14 mouse cellular contexts compared by ENCODE assay signal in genomic region chr11:71773986-71774767, GRCm38 (mm10). TPM values are rescaled to one million over a fixed set of nuclear protein-coding genes. Genes with fewer than 3 reads are reported as not detected.
DNase-seq lines count a peak whose midpoint lies in the region; ATAC-seq and TF ChIP-seq lines count a peak whose summit lies in the region.
"Had no signal": no experiment of that assay in that cellular context is flagged by ENCODE, and none has a peak within 500 bp of the region (broad histone marks: within the 10 kb centered on the region; RNA-seq: fewer than 3 reads in every experiment).

No protein-coding gene starts in this region.

- no peaks in the 10 kb centered on the region for H3K27me3 ChIP-seq in kidney, postnatal 0 days (ENCODE audit: insufficient read depth, low read length)
- no peaks in the 10 kb centered on the region for H3K27me3 ChIP-seq in small intestine, adult 2 months (ENCODE audit: control insufficient read depth, insufficient read depth, low read length)
- H3K27me3 ChIP-seq: forebrain, embryonic 13.5 days had no signal

- peaks cover 5% of the 10 kb centered on the region; the same call in 1 of the 2 replicates for H3K4me1 ChIP-seq in kidney, postnatal 0 days (replicated peaks; ENCODE audit: insufficient read depth, low read length)
- no peaks in the 10 kb centered on the region for H3K4me1 ChIP-seq in small intestine, adult 2 months (ENCODE audit: control insufficient read depth, insufficient read depth, insufficient read length, low read length)
- H3K4me1 ChIP-seq: megakaryocyte, embryonic 14.5 days had no signal

- H3K9ac ChIP-seq in kidney, postnatal 0 days (ENCODE audit: low read depth, low read length) = no peak overlapping the region
- H3K9ac ChIP-seq: forebrain, embryonic 13.5 days had no signal

- no peak overlapping the region for H3K4me3 ChIP-seq in kidney, postnatal 0 days (replicated peaks; ENCODE audit: low read depth, low read length)
- no peak overlapping the region for H3K4me3 ChIP-seq in small intestine, adult 2 months (ENCODE audit: low read depth, low read length)
- H3K4me3 ChIP-seq: forebrain, embryonic 13.5 days; limb, embryonic 10.5 days; megakaryocyte, embryonic 14.5 days had no signal

- TF ChIP-seq POLR2A in small intestine, adult 2 months (IDR thresholded peaks at IDR 0.05; ENCODE audit: low read depth, low read length) = no peak

- no peaks in the 10 kb centered on the region for H3K36me3 ChIP-seq in kidney, postnatal 0 days (ENCODE audit: insufficient read depth, low read length)
- H3K36me3 ChIP-seq in small intestine, adult 2 months (ENCODE audit: control insufficient read depth, insufficient read depth, low read length) = no peaks in the 10 kb centered on the region
- H3K36me3 ChIP-seq: limb, embryonic 10.5 days had no signal

- DNase-seq in frontal cortex, adult 2 months (ENCODE audit: extremely low spot score in 1 of 2, low spot score in 1 of 2) = peak; percentile 49 to 71
- no peak for DNase-seq in frontal cortex, postnatal 10 days (ENCODE audit: low spot score in 2 of 2)
- peak; percentile 52 for DNase-seq in right cerebral cortex, adult 18-20 months
- no peak for DNase-seq in right cerebral cortex, postnatal 4 days
- DNase-seq in kidney, postnatal 0 days (ENCODE audit: low spot score) = no peak
- DNase-seq in layer of hippocampus, postnatal 36 days = no peak
- no peak for DNase-seq in layer of hippocampus, adult 8-10 months (ENCODE audit: low spot score in 2 of 2)
- DNase-seq: cerebellum, adult 9-11 months had no signal

- no peak for TF ChIP-seq CTCF in kidney, postnatal 0 days (IDR thresholded peaks at IDR 0.05; ENCODE audit: low read depth)
- no peak for TF ChIP-seq CTCF in small intestine, adult 2 months (IDR thresholded peaks at IDR 0.05; ENCODE audit: extremely low read depth, insufficient read length, insufficient replicate concordance, low read depth, low read length)

- no peak for ATAC-seq in kidney, postnatal 0 days (replicated peaks; ENCODE audit: low FRiP score, low read depth)
- ATAC-seq: activated CD4-positive, CD25-positive, alpha-beta regulatory T cell, adult 4 months; forebrain, embryonic 13.5 days had no signal

- 33% methylated on average over 16 of the region's 16 CpGs for WGBS in kidney, postnatal 0 days
- WGBS in small intestine, adult 2 months = 26% methylated on average over 16 of the region's 16 CpGs

- no peak overlapping the region for H3K4me2 ChIP-seq in kidney, postnatal 0 days (ENCODE audit: low read length)
- H3K4me2 ChIP-seq: forebrain, embryonic 13.5 days had no signal

- no peaks in the 10 kb centered on the region for H3K9me3 ChIP-seq in kidney, postnatal 0 days (replicated peaks; ENCODE audit: low read length)
- H3K9me3 ChIP-seq: forebrain, embryonic 13.5 days; limb, embryonic 10.5 days; megakaryocyte, embryonic 14.5 days had no signal

- peak overlapping the region; percentile 50; the same call in 1 of the 2 replicates for H3K27ac ChIP-seq in kidney, postnatal 0 days
- peak overlapping the region; percentile 45 for H3K27ac ChIP-seq in small intestine, adult 2 months (ENCODE audit: insufficient read depth, low read depth, low read length)
- H3K27ac ChIP-seq: limb, embryonic 10.5 days had no signal

RNA-seq across cellular contexts. Expression of gene Wscd1, which starts 24.5 kb away (rescaled TPM):
- polyA plus RNA-seq in frontal cortex, adult 2 months (2012; rRNA removed) = 62.1 and 64.2 TPM in 2 replicates
- polyA plus RNA-seq in kidney, postnatal 0 days (2015; fragmentation: Nextera tagmentation; extraction: Ambion mirVana) = 20.4 and 21.0 TPM in 2 replicates
- polyA plus RNA-seq in small intestine, adult 2 months (2012; rRNA removed) = 1.2 and 2.9 TPM in 2 replicates
- 100 to 1,000 TPM; 113 to 127 TPM for total RNA-seq in layer of hippocampus, postnatal 36 days (2021)
- 100 to 1,000 TPM; 108 to 120 (median 117) TPM for total RNA-seq in layer of hippocampus, adult 8-10 months (2022)
- polyA plus RNA-seq: activated CD4-positive, CD25-positive, alpha-beta regulatory T cell, adult 4 months; C2C12 had no signal

Comparison
In these comparisons a context has a peak if more than half of its experiments do, and no peak if none do; other contexts are left out.
1. DNase-seq: peak in frontal cortex, adult 2 months (2 of 2) and right cerebral cortex, adult 18-20 months (single experiment); none in frontal cortex, postnatal 10 days (0 of 2), right cerebral cortex, postnatal 4 days (single experiment), kidney, postnatal 0 days (single experiment), layer of hippocampus, postnatal 36 days (0 of 2) and layer of hippocampus, adult 8-10 months (0 of 2).